Mouse (Mus musculus) CH12.LX (cell line): ENCODE data around the gene Ntng1. TPM values are rescaled to one million over a fixed set of nuclear protein-coding genes. Genes with fewer than 3 reads are reported as not detected.

ENCODE experiments used
- DNase-seq: peaks from one replicate; pipeline ENCODE4 v3.0.0-alpha.2; 2013; ENCODE audit errors: extremely low read depth
- H3K27ac ChIP-seq: 2 replicates; pipeline ENCODE4 v1.5.1; 2012; ENCODE audit warnings: low read depth, mild to moderate bottlenecking, control low read depth, moderate library complexity; ENCODE audit not compliant: insufficient read depth
- H3K27me3 ChIP-seq: replicated peaks from 2 replicates; pipeline ENCODE3; 2012; ENCODE audit warnings: inconsistent platforms
- H3K36me3 ChIP-seq, 2 experiments: replicated peaks in 1 of 2; 2 replicates each; pipeline versions ENCODE3 to v1.6.1; 2012; ENCODE audit warnings: inconsistent platforms in 1 of 2, low read length in 1 of 2, mild to moderate bottlenecking in 1 of 2, mixed read lengths in 1 of 2, moderate library complexity in 1 of 2; ENCODE audit not compliant: control insufficient read depth in 1 of 2, insufficient read depth in 1 of 2
- H3K4me1 ChIP-seq, 2 experiments: 2 replicates each; pipeline ENCODE4 v1.6.1; 2012; ENCODE audit warnings: inconsistent platforms in 1 of 2, moderate library complexity in 1 of 2; ENCODE audit not compliant: insufficient read depth in 2 of 2, control insufficient read depth in 1 of 2
- H3K4me2 ChIP-seq: 2 replicates; pipeline ENCODE4 v1.6.1; 2012; ENCODE audit warnings: low read depth, mild to moderate bottlenecking, control low read depth; ENCODE audit not compliant: poor library complexity, insufficient read depth, severe bottlenecking
- H3K4me3 ChIP-seq, 3 experiments: fragments of 150-350 bp in 1 of 3; sonication (generic) in 1 of 3; replicated peaks in 1 of 3; 2 replicates each; pipeline versions ENCODE3 to v1.5.1; 2011 to 2012; ENCODE audit warnings: low read depth in 2 of 3, low read length in 2 of 3, mild to moderate bottlenecking in 2 of 3, moderate library complexity in 2 of 3, control low read depth in 1 of 3, improper control_type of control experiment in 1 of 3, inconsistent platforms in 1 of 3, mixed read lengths in 1 of 3; ENCODE audit not compliant: poor library complexity in 1 of 3
- H3K79me2 ChIP-seq: replicated peaks from 2 replicates; pipeline ENCODE4 v1.6.1; 2012; ENCODE audit warnings: mild to moderate bottlenecking, moderate library complexity; ENCODE audit not compliant: control insufficient read depth, poor library complexity, insufficient read depth, severe bottlenecking; ENCODE audit errors: extremely low read depth
- H3K9ac ChIP-seq: 2 replicates; pipeline ENCODE4 v1.6.1; 2012; ENCODE audit warnings: low read depth, mild to moderate bottlenecking, control low read depth, moderate library complexity; ENCODE audit not compliant: insufficient read depth
- H3K9me3 ChIP-seq: replicated peaks from 2 replicates; pipeline ENCODE3; 2012; ENCODE audit warnings: low read length, inconsistent platforms, mixed read lengths
- BHLHE40 ChIP-seq: IDR thresholded peaks from 2 replicates; pipeline ENCODE4 v1.6.1; 2011; ENCODE audit warnings: mild to moderate bottlenecking, low read depth, low read length, improper control_type of control experiment
- E2F4 ChIP-seq: IDR thresholded peaks from 2 replicates; pipeline ENCODE4 v1.6.1; 2011; ENCODE audit warnings: low read depth, low read length, improper control_type of control experiment; ENCODE audit not compliant: insufficient replicate concordance
- ELF1 ChIP-seq: IDR thresholded peaks from 2 replicates; pipeline ENCODE4 v1.6.1; 2014; ENCODE audit warnings: low read depth, mild to moderate bottlenecking, inconsistent platforms, low read length, improper control_type of control experiment
- EP300 ChIP-seq: IDR thresholded peaks from 2 replicates; pipeline ENCODE4 v1.6.1; 2011; ENCODE audit warnings: low read length, improper control_type of control experiment
- GABPA ChIP-seq: IDR thresholded peaks from 2 replicates; pipeline ENCODE4 v1.6.1; 2012; ENCODE audit warnings: low read depth, low read length, improper control_type of control experiment, inconsistent platforms; ENCODE audit not compliant: insufficient replicate concordance
- HCFC1 ChIP-seq: IDR thresholded peaks from 2 replicates; pipeline ENCODE4 v1.6.1; 2012; ENCODE audit warnings: low read depth, mild to moderate bottlenecking, inconsistent platforms, low read length, improper control_type of control experiment
- IRF4 ChIP-seq: IDR thresholded peaks from 2 replicates; pipeline ENCODE4 v1.6.1; 2014; ENCODE audit warnings: low read depth, mild to moderate bottlenecking, inconsistent platforms, low read length, improper control_type of control experiment
- JUND ChIP-seq: conservative IDR thresholded peaks from 2 replicates; pipeline ENCODE4 v1.6.1; 2011; ENCODE audit warnings: low read depth, low read length, improper control_type of control experiment
- MAFK ChIP-seq: IDR thresholded peaks from 2 replicates; pipeline ENCODE4 v1.6.1; 2011; ENCODE audit warnings: low read length, improper control_type of control experiment; ENCODE audit not compliant: insufficient replicate concordance
- MAX ChIP-seq: IDR thresholded peaks from 2 replicates; pipeline ENCODE4 v1.6.1; 2011; ENCODE audit warnings: low read length, improper control_type of control experiment
- MAZ ChIP-seq: IDR thresholded peaks from 2 replicates; pipeline ENCODE4 v1.6.1; 2012; ENCODE audit warnings: low read depth, mild to moderate bottlenecking, inconsistent platforms, low read length, improper control_type of control experiment, moderate library complexity
- MEF2A ChIP-seq: IDR thresholded peaks from 2 replicates; pipeline ENCODE4 v1.6.1; 2014; ENCODE audit warnings: low read depth, mild to moderate bottlenecking, inconsistent platforms, low read length, improper control_type of control experiment, borderline replicate concordance
- MXI1 ChIP-seq: IDR thresholded peaks from 2 replicates; pipeline ENCODE4 v1.6.1; 2011; ENCODE audit warnings: mild to moderate bottlenecking, low read depth, low read length, improper control_type of control experiment
- MYC ChIP-seq: IDR thresholded peaks from 2 replicates; pipeline ENCODE4 v1.6.1; 2011; ENCODE audit warnings: low read depth, mild to moderate bottlenecking, improper control_type of control experiment, low read length
- NRF1 ChIP-seq: IDR thresholded peaks from 2 replicates; pipeline ENCODE4 v1.6.1; 2014; ENCODE audit warnings: low read depth, mild to moderate bottlenecking, inconsistent platforms, low read length, improper control_type of control experiment, moderate library complexity
- PAX5 ChIP-seq: IDR thresholded peaks from 2 replicates; pipeline ENCODE4 v1.6.1; 2012; ENCODE audit warnings: low read length, inconsistent platforms, mixed read lengths
- POLR2A ChIP-seq: IDR thresholded peaks from 2 replicates; pipeline ENCODE4 v1.6.1; 2011; ENCODE audit warnings: low read depth, mild to moderate bottlenecking, improper control_type of control experiment, low read length
- POLR2AphosphoS2 ChIP-seq: IDR thresholded peaks from 2 replicates; pipeline ENCODE4 v1.6.1; 2011; ENCODE audit warnings: low read depth, low read length, improper control_type of control experiment
- RAD21 ChIP-seq: IDR thresholded peaks from 2 replicates; pipeline ENCODE4 v1.6.1; 2011; ENCODE audit warnings: low read depth, mild to moderate bottlenecking, low read length, improper control_type of control experiment, moderate library complexity
- RCOR1 ChIP-seq: conservative IDR thresholded peaks from 2 replicates; pipeline ENCODE4 v1.6.1; 2012; ENCODE audit warnings: low read depth, mild to moderate bottlenecking, inconsistent platforms, low read length, improper control_type of control experiment
- TBP ChIP-seq: conservative IDR thresholded peaks from 2 replicates; pipeline ENCODE4 v1.6.1; 2011; ENCODE audit warnings: low read depth, low read length, improper control_type of control experiment
- TCF12 ChIP-seq: IDR thresholded peaks from 2 replicates; pipeline ENCODE4 v1.6.1; 2014; ENCODE audit warnings: low read depth, mild to moderate bottlenecking, inconsistent platforms, low read length, improper control_type of control experiment
- ZKSCAN1 ChIP-seq: IDR thresholded peaks from 2 replicates; pipeline ENCODE4 v1.6.1; 2012; ENCODE audit warnings: low read depth, inconsistent platforms, low read length, improper control_type of control experiment, borderline replicate concordance
- dilution Hi-C: fragments of 300-500 bp; cut with MboI; formaldehyde crosslinking; loops from 2 replicates; pipeline ENCODE4 v1.14.3; 2020; ENCODE audit warnings: low sequenced_read_pairs; ENCODE audit not compliant: extremely low pct_unique_long_range_greater_than_20kb, extremely low pct_ligation_motif_present
- in situ Hi-C: fragments of 300-500 bp; cut with MboI; formaldehyde crosslinking; loops from 3 replicates; pipeline ENCODE4 v1.14.3; 2019; ENCODE audit warnings: low sequenced_read_pairs, low pct_ligation_motif_present, low pct_unique_long_range_greater_than_20kb, mixed read lengths
- polyA plus RNA-seq: library from polyadenylated mRNA; unstranded; fragments of >175 nt; gene quantifications from 2 replicates; pipeline ENCODE4 v1.2.1, GENCODE M21; 2012; ENCODE audit warnings: low read depth; ENCODE audit not compliant: insufficient read length
- total RNA-seq, 2 experiments: library from RNA; depleted of rRNA; stranded (reverse); fragments of 300-350 nt in 1 of 2; fragments of >200 nt in 1 of 2; gene quantifications; 2 replicates each; pipeline ENCODE4 v1.2.3; 2012 to 2014

Gene Ntng1
- total and polyA plus RNA-seq, 3 experiments: not detected

GRCm38 (mm10) chr3:110142314-110143205 is 1.3 kb downstream of the Ntng1 start:
- Histone ChIP-seq H3K36me3 (no peaks in the 10 kb centered on the region), H3K9me3 (peaks cover 45% of the 10 kb centered on the region), H3K27me3 (no peaks in the 10 kb centered on the region), H3K4me3 (no peak overlapping the region), H3K27ac (no peak overlapping the region), H3K79me2 (no peaks in the 10 kb centered on the region), H3K4me1 (no peaks in the 10 kb centered on the region), H3K4me2 (no peak overlapping the region), H3K9ac (no peak overlapping the region)
- in situ Hi-C loops (no loop called here), dilution Hi-C loops (no loop called here)
- TF ChIP-seq HCFC1 (no peak), POLR2A (no peak), PAX5 (no peak)
- no peak for DNase-seq

- Histone ChIP-seq H3K27ac (no peak overlapping the region), H3K4me1 (no peaks in the 10 kb centered on the region), H3K27me3 (no peaks in the 10 kb centered on the region), H3K9me3 (peaks cover 45% of the 10 kb centered on the region), H3K4me3 (no peak overlapping the region), H3K36me3 (no peaks in the 10 kb centered on the region), H3K79me2 (no peaks in the 10 kb centered on the region), H3K9ac (no peak overlapping the region), H3K4me2 (no peak overlapping the region)
- dilution Hi-C loops: no loop called here
- TF ChIP-seq MAFK (no peak), GABPA (no peak), NRF1 (no peak)
- in situ Hi-C loops: no loop called here
- DNase-seq: no peak
Observed at GRCm38 (mm10) chr3:110141351-110142302, 2.2 kb downstream of the Ntng1 start.

GRCm38 (mm10) chr3:110136115-110136514 is 7.7 kb downstream of the Ntng1 start:
- Histone ChIP-seq H3K9me3 (peaks cover 35% of the 10 kb centered on the region), H3K4me2 (no peak overlapping the region), H3K27ac (no peak overlapping the region), H3K4me3 (no peak overlapping the region), H3K79me2 (no peaks in the 10 kb centered on the region), H3K4me1 (no peaks in the 10 kb centered on the region), H3K36me3 (no peaks in the 10 kb centered on the region), H3K27me3 (no peaks in the 10 kb centered on the region), H3K9ac (no peak overlapping the region)
- dilution Hi-C loops: no loop called here
- in situ Hi-C loops: no loop called here
- no peak for DNase-seq
- TF ChIP-seq ELF1: no peak
- no peak for TF ChIP-seq IRF4
- TF ChIP-seq HCFC1: no peak
- no peak for TF ChIP-seq RAD21
- TF ChIP-seq TBP: no peak
- no peak for TF ChIP-seq JUND
- TF ChIP-seq MAZ: no peak
- TF ChIP-seq MYC: no peak
- no peak for TF ChIP-seq RCOR1
- no peak for TF ChIP-seq E2F4
- TF ChIP-seq EP300: no peak
- TF ChIP-seq MAX: no peak
- no peak for TF ChIP-seq BHLHE40
- no peak for TF ChIP-seq POLR2AphosphoS2
- TF ChIP-seq MXI1: no peak
- no peak for TF ChIP-seq MEF2A
- TF ChIP-seq TCF12: no peak
- TF ChIP-seq ZKSCAN1: no peak
